Mouse (Mus musculus) midbrain, embryonic 14.5 days (tissue): ENCODE measurements around the gene Dtx2. TPM values are rescaled to one million over a fixed set of nuclear protein-coding genes. Genes with fewer than 3 reads are reported as not detected.
"Not testable (repeated sequence)": the region's sequence is repeated elsewhere in the genome, so short reads cannot be mapped to it uniquely, and the experiment has no call there.

Experiments
- ATAC-seq: fragments of 200-750 bp; cut with Nextera tagmentation; 2 replicates; pipeline ENCODE4 v1.8.0; 2017; ENCODE audit warnings: moderate number of reproducible peaks, moderate library complexity; ENCODE audit not compliant: low FRiP score, low TSS enrichment
- DNase-seq: peaks from one replicate; pipeline ENCODE4 v3.0.0-alpha.2; 2015
- H3K27ac ChIP-seq: fragments of 300-500 bp; sonication (generic); replicated peaks from 2 replicates; pipeline ENCODE4 v1.5.1; 2014; ENCODE audit warnings: mild to moderate bottlenecking, low read depth, low read length, moderate library complexity
- H3K27me3 ChIP-seq: fragments of 300-500 bp; sonication (generic); 2 replicates; pipeline ENCODE4 v1.6.1; 2014; ENCODE audit warnings: low read length, control low read depth, mixed read lengths; ENCODE audit not compliant: control insufficient read depth, insufficient read depth
- H3K36me3 ChIP-seq: fragments of 300-500 bp; sonication (generic); 2 replicates; pipeline ENCODE4 v1.6.1; 2014; ENCODE audit warnings: low read length, control low read depth; ENCODE audit not compliant: control insufficient read depth, insufficient read depth
- H3K4me1 ChIP-seq: fragments of 300-500 bp; sonication (generic); 2 replicates; pipeline ENCODE4 v1.6.1; 2014; ENCODE audit warnings: mild to moderate bottlenecking, antibody characterized with exemption, low read length, control low read depth; ENCODE audit not compliant: control insufficient read depth, insufficient read depth
- H3K4me2 ChIP-seq: fragments of 300-500 bp; sonication (generic); 2 replicates; pipeline ENCODE4 v1.6.1; 2014; ENCODE audit warnings: mild to moderate bottlenecking, low read length, moderate library complexity
- H3K4me3 ChIP-seq: fragments of 300-500 bp; sonication (generic); replicated peaks from 2 replicates; pipeline ENCODE4 v1.5.1; 2014; ENCODE audit warnings: low read depth, low read length
- H3K9ac ChIP-seq: fragments of 300-500 bp; sonication (generic); replicated peaks from 2 replicates; pipeline ENCODE4 v1.6.1; 2014; ENCODE audit warnings: mild to moderate bottlenecking, low read length, moderate library complexity
- H3K9me3 ChIP-seq: fragments of 300-500 bp; sonication (generic); 2 replicates; pipeline ENCODE4 v1.6.1; 2016; ENCODE audit warnings: low read length, control low read depth, mixed read lengths; ENCODE audit not compliant: control insufficient read depth
- WGBS: fragments of 180-500 bp; shearing (Covaris S2); extraction: QIAGEN DNeasy Blood & Tissue Kit; methylation state at CpG from one replicate; pipeline ENCODE4 v1.1.7; 2014; 5-methylcytosine and 5-hydroxymethylcytosine counted together
- polyA plus RNA-seq: library from polyadenylated mRNA; unstranded; fragments of >200 nt; fragmentation: Nextera tagmentation; extraction: Ambion mirVana; gene quantifications from 2 replicates; pipeline ENCODE4 v1.2.1, GENCODE M21; 2014

The Dtx2 gene
- polyA plus RNA-seq, 1 experiment from 2014 or later: 23.0 TPM

DNA sequence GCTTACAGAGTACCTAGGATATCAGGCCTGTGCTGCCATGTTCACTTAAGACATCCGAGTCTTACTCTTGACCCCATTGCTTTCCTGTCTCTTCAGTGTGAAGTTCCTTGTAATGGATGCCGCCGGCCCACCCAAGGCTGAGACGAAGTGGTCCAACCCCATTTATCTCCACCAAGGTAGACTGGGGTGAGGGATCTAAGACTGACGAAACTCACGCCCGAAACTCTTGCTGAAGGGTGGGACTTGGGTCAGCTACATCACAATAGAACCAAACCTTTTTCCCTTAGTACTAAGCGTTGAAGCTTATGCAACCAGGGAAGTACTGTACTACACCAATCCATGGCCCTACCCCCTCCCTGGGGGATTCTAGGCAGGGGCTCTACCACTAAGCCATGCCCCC is 47.1 kb downstream of the Dtx2 start:
- no peaks in the 10 kb centered on the region for H3K27me3 ChIP-seq
- 93% methylated on average over 8 of the region's 8 CpGs for WGBS
- H3K36me3 ChIP-seq: no peaks in the 10 kb centered on the region
- no peaks in the 10 kb centered on the region for H3K4me1 ChIP-seq
- H3K9ac ChIP-seq: no peak overlapping the region
- ATAC-seq (no peak), DNase-seq (no peak)
- no peak overlapping the region for H3K4me2 ChIP-seq
- H3K4me3 ChIP-seq: no peak overlapping the region
- no peak overlapping the region for H3K27ac ChIP-seq
- H3K9me3 ChIP-seq: no peaks in the 10 kb centered on the region

DNA sequence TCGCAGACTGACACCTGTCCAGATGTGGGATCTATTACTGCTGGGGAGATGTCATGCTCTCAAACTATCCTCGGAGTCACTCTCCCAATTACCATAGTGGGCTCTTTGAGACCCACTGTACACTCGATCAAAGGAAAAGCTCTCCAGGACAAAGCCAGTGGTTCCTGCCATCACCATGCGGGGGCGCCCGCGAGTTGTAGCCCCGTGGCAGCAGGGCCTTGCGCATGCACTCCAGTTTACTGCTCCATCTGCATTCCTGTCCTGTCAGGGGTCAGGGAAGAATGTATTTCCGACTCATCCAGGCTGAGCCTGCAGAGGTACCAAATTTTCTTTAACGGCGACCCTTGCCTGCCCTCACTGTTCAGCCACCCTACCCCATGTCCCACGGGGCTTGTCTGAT is 50.3 kb downstream of the Dtx2 start:
- H3K4me1 ChIP-seq: no peaks in the 10 kb centered on the region
- no peaks in the 10 kb centered on the region for H3K9me3 ChIP-seq
- H3K27me3 ChIP-seq: no peaks in the 10 kb centered on the region
- 77% methylated on average over 13 of the region's 13 CpGs for WGBS
- no peak overlapping the region for H3K4me2 ChIP-seq
- DNase-seq (no peak), ATAC-seq (no peak)
- H3K4me3 ChIP-seq: no peak overlapping the region
- no peak overlapping the region for H3K9ac ChIP-seq
- H3K36me3 ChIP-seq: no peaks in the 10 kb centered on the region
- H3K27ac ChIP-seq: no peak overlapping the region

DNA sequence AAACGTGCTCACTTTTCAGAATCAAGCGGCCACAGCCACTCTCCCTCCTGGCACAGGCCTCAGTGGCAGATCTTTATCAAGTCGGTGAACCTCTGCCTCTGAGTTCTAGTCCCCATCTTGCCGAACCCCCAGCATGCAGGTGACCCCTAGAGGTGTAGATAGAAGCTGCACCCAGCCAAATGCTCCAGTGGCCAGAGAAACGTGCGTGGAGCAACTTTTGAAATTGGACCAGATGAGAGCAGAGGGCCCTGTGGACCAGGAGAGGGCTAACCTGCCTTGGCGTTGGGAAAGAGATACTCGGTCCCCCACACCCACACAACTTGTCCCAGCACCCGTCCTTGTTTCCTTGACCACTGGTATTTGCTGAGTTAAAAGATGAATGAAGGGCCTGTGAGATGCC is 50.8 kb downstream of the Dtx2 start:
- Histone ChIP-seq H3K36me3 (no peaks in the 10 kb centered on the region), H3K27ac (no peak overlapping the region), H3K27me3 (no peaks in the 10 kb centered on the region), H3K9ac (no peak overlapping the region), H3K4me1 (no peaks in the 10 kb centered on the region), H3K4me3 (no peak overlapping the region), H3K9me3 (no peaks in the 10 kb centered on the region), H3K4me2 (no peak overlapping the region)
- peak; percentile 6 for DNase-seq
- WGBS: 46% methylated on average over 9 of the region's 9 CpGs
- no peak for ATAC-seq

DNA sequence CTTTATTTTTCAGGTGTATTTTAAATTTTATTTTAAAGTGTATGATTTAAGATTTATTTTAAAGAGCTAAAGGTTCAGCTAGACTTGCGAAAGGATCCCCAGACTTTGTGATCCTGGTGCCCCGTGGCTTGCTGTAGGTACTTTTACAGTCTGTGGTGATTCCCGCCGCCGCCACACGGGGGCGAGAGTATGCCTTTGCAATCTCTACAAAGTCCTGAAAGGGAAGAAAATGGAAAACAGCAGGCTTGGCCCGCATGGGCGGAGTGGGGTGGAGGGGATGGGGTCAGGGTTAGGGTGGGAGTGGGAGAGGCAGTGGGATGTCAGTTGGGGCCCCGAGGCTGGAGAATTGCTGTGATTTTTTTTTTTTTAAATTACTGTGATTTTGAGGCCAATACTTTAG is 51.4 kb downstream of the Dtx2 start:
- WGBS: 3% methylated on average over 10 of the region's 10 CpGs
- DNase-seq: peak; percentile 92

DNA sequence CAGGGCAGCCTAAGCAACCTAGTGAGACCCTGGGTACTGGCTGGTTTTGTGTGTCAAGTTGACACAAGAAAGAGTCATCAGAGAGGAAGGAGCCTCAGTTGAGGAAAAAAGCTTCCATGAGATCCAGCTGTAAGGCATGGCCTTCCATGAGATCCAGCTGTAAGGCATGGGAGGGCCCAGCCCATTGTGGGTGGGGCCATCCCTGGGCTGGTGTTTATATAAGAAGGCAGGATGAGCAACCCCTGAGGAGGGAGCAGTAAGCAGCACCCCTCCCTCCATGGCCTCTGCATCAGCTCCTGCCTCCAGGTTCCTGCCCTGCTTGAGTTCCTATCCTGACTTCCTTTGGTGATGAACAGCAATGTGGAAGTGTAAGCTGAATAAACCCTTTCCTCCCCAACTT is 53.9 kb downstream of the Dtx2 start:
- H3K4me2 ChIP-seq, ATAC-seq: not testable (repeated sequence)

More for the DNA sequence above, 51.4 kb downstream of the Dtx2 start:
- no peaks in the 10 kb centered on the region for H3K4me1 ChIP-seq
- H3K27ac ChIP-seq: no peak overlapping the region
- H3K9ac ChIP-seq: no peak overlapping the region
- ATAC-seq: no peak
- H3K27me3 ChIP-seq: no peaks in the 10 kb centered on the region
- no peaks in the 10 kb centered on the region for H3K36me3 ChIP-seq
- no peaks in the 10 kb centered on the region for H3K9me3 ChIP-seq
- no peak overlapping the region for H3K4me3 ChIP-seq
- H3K4me2 ChIP-seq: no peak overlapping the region

DNA sequence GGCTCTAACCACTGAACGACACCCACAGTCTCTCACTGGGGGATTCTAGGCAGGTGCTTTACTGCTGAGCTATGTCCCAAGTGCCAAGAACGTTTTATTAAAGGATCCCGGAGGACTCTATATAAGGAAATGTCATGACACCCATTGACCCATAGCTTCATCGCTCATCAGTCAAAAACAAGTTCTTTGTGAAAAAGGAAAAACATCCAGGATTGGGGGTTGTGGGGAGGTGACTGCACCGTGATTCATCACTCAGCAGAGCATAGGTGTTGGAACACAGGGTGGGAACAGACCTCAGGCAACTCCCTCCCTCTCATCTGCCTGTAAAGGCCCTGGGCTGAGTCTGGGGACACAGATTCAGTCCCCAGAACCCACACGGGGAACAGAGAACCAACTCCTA is 55.3 kb downstream of the Dtx2 start:
- WGBS: 87% methylated on average over 6 of the region's 6 CpGs
- no peak for ATAC-seq
- Histone ChIP-seq H3K27me3 (no peaks in the 10 kb centered on the region), H3K9ac (no peak overlapping the region), H3K27ac (no peak overlapping the region), H3K36me3 (no peaks in the 10 kb centered on the region), H3K4me2 (no peak overlapping the region), H3K4me1 (peaks cover 7% of the 10 kb centered on the region; the same call in 1 of the 2 replicates), H3K4me3 (no peak overlapping the region), H3K9me3 (no peaks in the 10 kb centered on the region)
- DNase-seq: no peak

More for the DNA sequence above, 53.9 kb downstream of the Dtx2 start:
- H3K27ac ChIP-seq, DNase-seq, H3K4me3 ChIP-seq, H3K36me3 ChIP-seq, H3K4me1 ChIP-seq, H3K9me3 ChIP-seq, H3K9ac ChIP-seq, H3K27me3 ChIP-seq: not testable (repeated sequence)

DNA sequence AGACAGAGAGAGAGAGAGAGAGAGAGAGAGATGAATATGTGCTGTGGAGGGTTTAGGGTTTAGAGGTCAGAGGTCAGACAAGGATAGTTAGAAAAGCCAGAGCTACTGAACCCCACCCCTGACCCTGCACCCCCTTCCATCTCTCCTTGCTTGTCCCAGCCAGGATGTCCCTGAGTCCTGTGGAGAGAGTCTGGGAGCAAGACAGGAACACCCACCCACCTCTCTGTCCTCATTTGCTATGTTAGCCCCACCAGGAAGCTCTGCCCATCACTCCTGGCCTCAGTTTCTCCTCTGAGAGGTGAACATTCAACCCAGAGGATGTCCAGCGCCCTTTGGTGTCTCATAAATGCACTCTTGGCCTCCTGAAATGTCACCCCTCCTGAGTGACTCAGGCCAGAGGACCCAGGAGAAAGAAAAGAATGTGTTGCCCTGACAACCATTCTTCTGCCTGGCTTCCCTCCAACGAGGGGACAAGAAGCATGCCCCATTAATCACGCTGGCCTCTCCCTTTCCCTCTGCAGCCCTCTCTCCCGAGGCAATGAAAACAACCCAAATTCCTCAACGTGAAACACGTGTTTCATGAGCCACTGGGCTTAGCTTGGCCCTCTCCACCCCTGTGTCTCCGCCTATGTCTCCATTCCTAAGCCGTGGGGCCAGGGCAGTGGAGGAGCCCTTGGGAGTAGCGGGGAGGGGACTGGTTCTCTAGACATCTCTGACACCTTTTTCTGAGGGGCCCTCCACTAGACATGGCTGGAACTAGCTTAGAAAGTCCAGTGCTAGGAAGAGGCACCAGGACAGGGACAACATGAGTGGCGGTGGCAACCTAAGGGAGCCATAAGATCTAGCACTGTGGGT is 56.9 kb downstream of the Dtx2 start:
- no peak overlapping the region for H3K4me3 ChIP-seq
- no peak overlapping the region for H3K4me2 ChIP-seq
- H3K27ac ChIP-seq: no peak overlapping the region
- 11% methylated on average over 10 of the region's 10 CpGs for WGBS
- H3K27me3 ChIP-seq: no peaks in the 10 kb centered on the region
- no peaks in the 10 kb centered on the region for H3K36me3 ChIP-seq
- peaks cover 7% of the 10 kb centered on the region; the same call in 1 of the 2 replicates for H3K4me1 ChIP-seq
- ATAC-seq (peak; percentile 34; the same call in 1 of the 2 replicates), DNase-seq (peak; percentile 66)
- no peak overlapping the region for H3K9ac ChIP-seq
- H3K9me3 ChIP-seq: no peaks in the 10 kb centered on the region

DNA sequence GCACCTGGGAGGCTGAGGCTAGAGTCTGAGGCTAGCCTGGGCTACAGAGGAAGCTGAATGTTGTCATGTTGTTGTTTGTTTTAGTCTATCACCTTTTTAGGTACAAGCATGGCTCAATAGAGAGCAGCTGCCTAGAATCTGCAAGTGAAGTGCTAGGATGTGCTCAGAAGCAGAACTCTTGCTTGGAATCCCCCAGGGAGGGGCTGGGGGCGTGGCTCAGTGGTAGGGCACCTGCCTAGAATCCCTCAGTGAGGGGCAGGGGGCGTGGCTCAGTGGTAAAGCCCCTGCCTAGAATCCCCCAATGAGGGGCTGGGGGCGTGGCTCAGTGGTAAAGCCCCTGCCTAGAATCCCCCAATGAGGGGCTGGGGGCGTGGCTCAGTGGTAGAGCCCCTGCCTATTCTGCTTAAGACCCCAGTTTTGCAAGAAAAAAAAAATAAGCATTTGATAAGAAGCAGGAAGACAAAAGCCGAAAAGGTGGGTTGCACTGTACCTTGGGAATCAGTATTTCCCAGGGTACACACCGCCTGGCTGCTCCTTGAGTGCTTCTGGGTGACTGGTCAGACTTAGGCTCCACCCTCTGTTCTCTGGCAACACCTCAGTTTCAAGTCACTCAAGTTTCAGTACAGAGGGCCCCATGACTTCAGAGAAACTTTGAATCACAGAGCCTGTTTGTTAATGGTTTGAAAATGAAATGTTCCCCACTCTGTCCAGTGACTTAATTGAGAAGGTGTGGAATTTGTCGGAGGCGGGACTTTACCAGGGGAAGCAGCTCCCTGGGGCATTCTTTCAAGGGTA is 58.5 kb downstream of the Dtx2 start:
- Histone ChIP-seq H3K27ac (no peak overlapping the region), H3K36me3 (no peaks in the 10 kb centered on the region), H3K27me3 (no peaks in the 10 kb centered on the region), H3K4me2 (no peak overlapping the region), H3K9me3 (no peaks in the 10 kb centered on the region), H3K4me3 (no peak overlapping the region), H3K9ac (no peak overlapping the region), H3K4me1 (peaks cover 7% of the 10 kb centered on the region; the same call in 1 of the 2 replicates)
- ATAC-seq: no peak
- no peak for DNase-seq
- 80% methylated on average over 8 of the region's 8 CpGs for WGBS
